In the genomic region with DNA sequence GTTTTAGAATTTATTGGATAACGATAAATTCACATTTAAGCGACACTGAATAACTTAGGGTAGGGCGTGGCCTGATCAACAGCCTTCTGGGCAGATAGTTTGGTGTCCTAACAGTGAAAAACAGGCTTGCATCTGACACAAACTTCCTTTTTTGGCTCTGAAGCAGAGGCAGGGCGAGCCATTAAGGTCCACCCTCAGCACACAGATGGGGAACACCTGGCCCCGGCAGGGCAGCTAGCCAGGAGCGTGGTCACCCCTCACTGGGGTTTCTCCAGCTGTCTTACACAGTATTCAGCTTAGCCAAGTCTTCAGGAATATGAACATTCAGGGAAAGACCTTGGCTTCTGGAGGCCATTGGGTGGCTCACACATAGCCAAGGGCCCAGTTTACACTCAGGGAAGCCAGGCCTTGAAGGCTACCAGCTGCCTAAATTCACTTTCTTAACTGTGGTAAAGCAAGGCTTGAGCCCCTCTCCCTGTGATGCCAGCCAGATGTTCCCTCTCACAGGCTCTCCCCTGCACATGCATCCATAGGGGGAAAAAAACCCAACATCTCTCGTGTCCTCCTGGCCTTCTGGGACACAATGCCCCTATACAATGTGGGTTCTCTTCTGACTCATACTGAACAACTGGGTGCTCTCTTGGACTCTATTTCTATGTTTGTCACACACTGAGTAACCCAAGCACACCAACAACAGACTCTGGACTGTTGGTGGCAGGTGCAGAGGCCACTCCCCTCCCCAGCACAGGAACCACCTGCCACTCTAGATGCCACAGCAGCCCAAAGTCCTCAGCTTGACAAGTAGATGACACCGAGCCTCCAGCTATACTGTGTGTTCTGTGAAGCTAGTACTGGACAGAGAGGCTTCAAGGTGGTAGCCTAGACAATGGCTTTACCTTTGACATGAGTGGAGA, we compare ENCODE assay signal across 9 mouse cellular contexts. TPM values are rescaled to one million over a fixed set of nuclear protein-coding genes. Genes with fewer than 3 reads are reported as not detected.
DNase-seq lines count a peak whose midpoint lies in the region; ATAC-seq and TF ChIP-seq lines count a peak whose summit lies in the region.
"Had no signal": no experiment of that assay in that cellular context is flagged by ENCODE, and none has a peak within 500 bp of the region (broad histone marks: within the 10 kb centered on the region; RNA-seq: fewer than 3 reads in every experiment).

No protein-coding gene starts in this region.

- H3K27me3 ChIP-seq in heart, embryonic 11.5 days (ENCODE audit: control insufficient read depth, insufficient read depth, low read length): no peaks in the 10 kb centered on the region
- H3K27me3 ChIP-seq in limb, embryonic 12.5 days: no peaks in the 10 kb centered on the region
- no peaks in the 10 kb centered on the region for H3K27me3 ChIP-seq in stomach, postnatal 0 days (ENCODE audit: control insufficient read depth, insufficient read depth, low read length)
- H3K27me3 ChIP-seq in hindbrain, embryonic 13.5 days: no peaks in the 10 kb centered on the region

- no peak for TF ChIP-seq CTCF in stomach, postnatal 0 days (IDR thresholded peaks at IDR 0.05; ENCODE audit: low read depth)

- DNase-seq in heart, adult 11 months: peak; percentile 98
- DNase-seq in gastrocnemius, postnatal 4 days (ENCODE audit: low spot score in 2 of 2): peak; percentile 71 to 79
- DNase-seq in stomach, postnatal 0 days (ENCODE audit: low spot score): peak; percentile 63
- DNase-seq in cerebellum, postnatal 14 days: no peak
- DNase-seq in cerebellum, postnatal 36 days: no peak

- peaks cover 51% of the 10 kb centered on the region for H3K4me1 ChIP-seq in heart, embryonic 11.5 days (ENCODE audit: control insufficient read depth, insufficient read depth, low read length)
- H3K4me1 ChIP-seq in limb, embryonic 12.5 days (replicated peaks): peaks cover 78% of the 10 kb centered on the region
- peaks cover 20% of the 10 kb centered on the region for H3K4me1 ChIP-seq in stomach, postnatal 0 days (replicated peaks; ENCODE audit: control insufficient read depth, insufficient read depth)
- H3K4me1 ChIP-seq in hindbrain, embryonic 13.5 days (replicated peaks): peaks cover 43% of the 10 kb centered on the region

- no peaks in the 10 kb centered on the region for H3K36me3 ChIP-seq in heart, embryonic 11.5 days (ENCODE audit: control insufficient read depth, insufficient read depth, low read length)
- no peaks in the 10 kb centered on the region for H3K36me3 ChIP-seq in limb, embryonic 12.5 days
- no peaks in the 10 kb centered on the region for H3K36me3 ChIP-seq in stomach, postnatal 0 days (ENCODE audit: control insufficient read depth, insufficient read depth, low read length)
- no peaks in the 10 kb centered on the region for H3K36me3 ChIP-seq in hindbrain, embryonic 13.5 days

- no peak for ATAC-seq in heart, embryonic 11.5 days (replicated peaks; ENCODE audit: insufficient number of reproducible peaks, low FRiP score, low TSS enrichment)
- peak; percentile 26; the same call in 1 of the 2 replicates for ATAC-seq in limb, embryonic 12.5 days (ENCODE audit: insufficient number of reproducible peaks, insufficient read depth, low FRiP score, low TSS enrichment, low read depth)
- ATAC-seq in stomach, postnatal 0 days (ENCODE audit: low FRiP score, low TSS enrichment): peak; percentile 78
- no peak for ATAC-seq in hindbrain, embryonic 13.5 days (ENCODE audit: low FRiP score)

- no peak for TF ChIP-seq EP300 in stomach, postnatal 0 days (optimal IDR thresholded peaks at IDR 0.05)

- H3K9me3 ChIP-seq in heart, embryonic 11.5 days (replicated peaks; ENCODE audit: control insufficient read depth, low read length): no peaks in the 10 kb centered on the region
- no peaks in the 10 kb centered on the region for H3K9me3 ChIP-seq in limb, embryonic 12.5 days
- no peaks in the 10 kb centered on the region for H3K9me3 ChIP-seq in stomach, postnatal 0 days (ENCODE audit: control insufficient read depth, low read length)
- H3K9me3 ChIP-seq in hindbrain, embryonic 13.5 days: no peaks in the 10 kb centered on the region
- H3K9me3 ChIP-seq: megakaryocyte, embryonic 14.5 days had no signal

- H3K27ac ChIP-seq in heart, embryonic 11.5 days (ENCODE audit: low read depth, low read length): no peak overlapping the region; the same call in 1 of the 2 replicates
- H3K27ac ChIP-seq in limb, embryonic 12.5 days: peak overlapping the region; percentile 76
- 0 out of 2 replicates have a peak overlapping the region, but pooled peaks have one; percentile 49 for H3K27ac ChIP-seq in stomach, postnatal 0 days (replicated peaks)
- no peak overlapping the region for H3K27ac ChIP-seq in hindbrain, embryonic 13.5 days

- 77% methylated on average over 8 of the region's 8 CpGs for WGBS in heart, embryonic 11.5 days (ENCODE audit: insufficient replicate concordance)
- WGBS in limb, embryonic 12.5 days: 52% methylated on average over 8 of the region's 8 CpGs
- WGBS in stomach, postnatal 0 days: 39% methylated on average over 8 of the region's 8 CpGs
- WGBS in hindbrain, embryonic 13.5 days: 86% methylated on average over 8 of the region's 8 CpGs

- H3K4me3 ChIP-seq in heart, embryonic 11.5 days (ENCODE audit: low read depth, low read length): no peak overlapping the region
- no peak overlapping the region for H3K4me3 ChIP-seq in limb, embryonic 12.5 days (replicated peaks)
- no peak overlapping the region for H3K4me3 ChIP-seq in stomach, postnatal 0 days (ENCODE audit: low read depth, low read length)
- H3K4me3 ChIP-seq in hindbrain, embryonic 13.5 days: no peak overlapping the region
- H3K4me3 ChIP-seq: megakaryocyte, embryonic 14.5 days had no signal

- H3K4me2 ChIP-seq in heart, embryonic 11.5 days: no peak overlapping the region
- no peak overlapping the region for H3K4me2 ChIP-seq in limb, embryonic 12.5 days
- no peak overlapping the region for H3K4me2 ChIP-seq in stomach, postnatal 0 days (replicated peaks; ENCODE audit: low read depth)
- H3K4me2 ChIP-seq in hindbrain, embryonic 13.5 days: no peak overlapping the region

- H3K9ac ChIP-seq in heart, embryonic 11.5 days (ENCODE audit: low read depth, low read length): no peak overlapping the region
- H3K9ac ChIP-seq in limb, embryonic 12.5 days (replicated peaks): no peak overlapping the region
- no peak overlapping the region for H3K9ac ChIP-seq in stomach, postnatal 0 days (ENCODE audit: low read length)
- no peak overlapping the region for H3K9ac ChIP-seq in hindbrain, embryonic 13.5 days

RNA-seq across cellular contexts. Expression of gene Sorcs2, which starts 20.2 kb away (rescaled TPM):
- polyA plus RNA-seq in heart, embryonic 11.5 days (2014; fragmentation: Nextera tagmentation; extraction: Ambion mirVana): 7.1 and 7.3 TPM in 2 replicates
- 10 to 100 TPM; 35.8 to 38.1 TPM for total RNA-seq in gastrocnemius, postnatal 4 days (2021)
- polyA plus RNA-seq in limb, embryonic 12.5 days (2016; fragmentation: Nextera tagmentation; extraction: Ambion mirVana): 16.9 and 18.1 TPM in 2 replicates
- 3.1 and 4.2 TPM in 2 replicates for polyA plus RNA-seq in stomach, postnatal 0 days (2015; fragmentation: Nextera tagmentation; extraction: Ambion mirVana)
- 11.7 and 12.6 TPM in 2 replicates for polyA plus RNA-seq in hindbrain, embryonic 13.5 days (2015; fragmentation: Nextera tagmentation; extraction: Ambion mirVana)

Comparison
In these comparisons a context has a peak if more than half of its experiments do, and no peak if none do; other contexts are left out.
1. DNase-seq: peak in heart, adult 11 months (single experiment), gastrocnemius, postnatal 4 days (2 of 2) and stomach, postnatal 0 days (single experiment); none in cerebellum, postnatal 14 days (0 of 2) and cerebellum, postnatal 36 days (0 of 2).
2. ATAC-seq: peak in limb, embryonic 12.5 days (single experiment) and stomach, postnatal 0 days (single experiment); none in heart, embryonic 11.5 days (single experiment) and hindbrain, embryonic 13.5 days (single experiment).
3. H3K27ac ChIP-seq: peak in limb, embryonic 12.5 days (single experiment) and stomach, postnatal 0 days (single experiment); none in heart, embryonic 11.5 days (single experiment) and hindbrain, embryonic 13.5 days (single experiment).